Mouse (Mus musculus) common myeloid progenitor, adult 5-6 weeks (primary cell): ENCODE data around the gene Pigt. TPM values are rescaled to one million over a fixed set of nuclear protein-coding genes. Genes with fewer than 3 reads are reported as not detected.
A peak's percentile ranks its signal among the peaks of the same experiment; 100 is the strongest.

Source experiments
- ATAC-seq: replicated peaks from 2 replicates; pipeline ENCODE4 v1.8.0; 2016; ENCODE audit warnings: low read depth, mild to moderate bottlenecking, moderate TSS enrichment, inconsistent platforms; ENCODE audit not compliant: poor library complexity, severe bottlenecking
- total RNA-seq: library from RNA; stranded (forward); fragments of 200-1000, 187-1606 nt; gene quantifications from 2 replicates; pipeline ENCODE4 v1.2.3, GENCODE M21; 2017

The Pigt gene
- total RNA-seq, 1 experiment from 2014 or later: 33.2 TPM

GRCm38 (mm10) chr2:164517485-164518221 is 20.3 kb downstream of the Pigt start:
- ATAC-seq: peak; percentile 50; the same call in 1 of the 2 replicates

GRCm38 (mm10) chr2:164518266-164519170 is 21.2 kb downstream of the Pigt start:
- no peak for ATAC-seq

- no peak for ATAC-seq
These were observed 21.8 kb downstream of the Pigt start for GRCm38 (mm10) chr2:164519171-164519526.

DNA sequence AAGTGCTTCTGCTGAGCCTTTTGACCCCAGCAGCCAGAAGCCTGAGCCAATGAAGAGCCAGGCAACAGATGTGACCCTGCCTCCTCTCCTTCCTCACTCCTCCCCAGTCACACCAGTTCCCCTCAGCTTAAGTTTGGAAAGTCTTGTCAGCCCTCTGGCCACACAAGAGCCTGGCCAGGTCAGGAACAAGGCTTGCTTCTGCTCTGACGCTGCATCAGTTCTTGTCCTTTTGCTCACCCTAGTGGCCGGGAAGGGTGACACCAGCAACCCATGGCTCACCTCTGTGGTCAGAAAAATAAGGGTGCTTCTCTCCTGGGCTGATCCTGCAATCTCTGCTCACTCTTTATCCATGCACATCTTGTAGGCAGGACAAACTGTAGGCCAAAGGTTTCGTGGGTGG is 23.5 kb downstream of the Pigt start:
- ATAC-seq: peak; percentile 48

- ATAC-seq: peak; percentile 83
These were observed 24.5 kb downstream of the Pigt start for GRCm38 (mm10) chr2:164521841-164522240.

DNA sequence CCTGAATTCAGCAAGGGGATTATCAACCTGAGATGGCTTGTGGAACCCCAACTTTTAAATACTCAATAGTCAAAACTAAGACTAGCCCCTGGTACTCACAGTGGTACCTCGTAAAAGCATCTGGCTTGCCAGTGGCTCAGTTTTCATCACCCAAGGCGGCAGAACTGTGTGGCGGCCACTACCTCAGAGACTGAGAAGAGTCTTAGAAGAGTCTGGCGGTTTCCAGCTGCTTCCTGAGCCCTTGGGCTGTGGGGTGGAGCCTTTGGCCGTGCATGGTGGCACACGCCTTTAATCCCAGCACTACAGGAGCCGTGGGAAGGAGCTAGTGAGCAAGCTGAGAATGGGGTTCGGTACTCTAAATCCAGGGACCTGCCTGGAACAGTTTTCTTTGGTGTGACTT is 25.0 kb downstream of the Pigt start:
- peak; percentile 48 for ATAC-seq

DNA sequence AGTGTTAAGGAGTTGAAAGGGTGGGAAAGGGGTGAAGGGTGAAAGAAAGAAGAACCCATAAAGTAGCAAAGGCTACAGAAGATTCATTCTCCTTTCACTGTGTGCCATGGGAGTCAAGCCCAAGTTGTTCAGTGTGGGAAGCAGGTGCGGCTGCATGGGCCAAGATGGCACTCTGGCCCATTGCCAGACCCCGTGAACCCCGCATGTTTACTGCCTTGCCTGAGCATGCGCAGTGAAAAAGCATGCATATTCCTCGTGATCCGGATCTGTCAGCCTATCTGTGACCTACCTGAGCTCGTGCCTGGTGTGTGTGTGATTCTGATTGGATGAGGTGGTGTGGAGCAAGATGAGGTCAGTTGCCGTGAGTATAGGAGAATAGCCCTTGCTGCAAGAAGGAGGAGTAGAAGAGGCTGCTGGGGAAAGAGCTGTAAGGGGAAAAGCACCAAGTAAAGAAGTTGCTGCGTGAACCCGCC is 26.0 kb downstream of the Pigt start:
- no peak for ATAC-seq

DNA sequence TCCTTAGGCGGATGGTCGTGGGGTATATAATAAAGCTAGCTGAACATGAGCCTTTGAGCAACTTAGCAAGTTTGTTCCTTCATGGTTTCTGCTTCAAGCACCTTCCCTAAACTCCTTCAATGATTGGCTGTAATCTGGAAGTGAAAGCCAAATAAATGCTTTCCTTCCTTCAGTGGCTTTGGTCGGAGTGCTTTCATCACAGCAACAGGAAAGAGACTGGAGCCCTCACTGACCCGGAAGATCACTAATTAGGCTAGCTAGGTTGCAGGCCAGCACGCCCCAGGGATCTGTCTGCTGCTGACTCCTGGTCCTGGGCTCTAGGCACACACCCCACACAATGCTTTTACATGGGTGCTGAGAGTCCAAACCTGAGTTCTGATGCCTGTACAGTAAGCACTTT is 31.2 kb downstream of the Pigt start:
- no peak for ATAC-seq

DNA sequence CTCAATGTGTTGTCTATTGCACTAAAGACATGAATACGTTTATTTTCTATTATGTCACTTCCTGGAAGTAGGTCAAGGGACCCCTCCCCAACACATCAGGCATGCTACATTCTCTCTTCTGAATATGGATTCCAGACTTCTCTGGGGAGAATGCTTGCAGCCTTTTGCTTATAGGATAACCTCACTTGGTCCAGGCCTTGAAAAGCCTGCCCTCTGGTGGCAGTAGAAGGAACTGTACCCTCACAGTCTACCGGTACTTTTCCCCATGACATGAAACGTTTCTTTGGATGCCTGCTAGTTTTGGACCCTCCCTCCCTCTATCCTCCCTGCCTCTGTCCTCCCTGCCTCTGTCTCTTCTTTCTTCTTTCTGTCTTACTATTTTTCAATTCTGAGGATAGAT is 33.8 kb downstream of the Pigt start:
- peak; percentile 83 for ATAC-seq

DNA sequence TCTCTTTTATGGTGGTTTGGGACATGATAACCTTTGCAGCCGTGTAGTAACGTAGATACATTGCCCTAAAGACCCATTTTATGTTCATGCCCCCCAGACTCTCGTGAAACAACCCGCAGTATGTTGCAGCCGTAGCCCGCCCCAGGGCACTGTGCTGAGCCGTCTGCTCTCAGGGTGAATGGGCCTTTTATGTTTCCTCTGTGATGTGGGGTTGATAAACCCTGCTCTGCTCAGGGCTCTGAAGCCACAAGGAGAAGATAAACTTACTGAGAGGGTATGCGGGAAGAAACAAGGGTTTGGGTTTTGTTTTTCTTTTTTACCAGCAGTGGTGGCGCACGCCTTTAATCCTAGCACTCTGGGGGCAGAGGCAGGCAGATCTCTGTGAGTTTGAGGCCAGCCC is 37.0 kb downstream of the Pigt start:
- ATAC-seq: 0 out of 2 replicates have a peak, but pooled peaks have one; percentile 25

DNA sequence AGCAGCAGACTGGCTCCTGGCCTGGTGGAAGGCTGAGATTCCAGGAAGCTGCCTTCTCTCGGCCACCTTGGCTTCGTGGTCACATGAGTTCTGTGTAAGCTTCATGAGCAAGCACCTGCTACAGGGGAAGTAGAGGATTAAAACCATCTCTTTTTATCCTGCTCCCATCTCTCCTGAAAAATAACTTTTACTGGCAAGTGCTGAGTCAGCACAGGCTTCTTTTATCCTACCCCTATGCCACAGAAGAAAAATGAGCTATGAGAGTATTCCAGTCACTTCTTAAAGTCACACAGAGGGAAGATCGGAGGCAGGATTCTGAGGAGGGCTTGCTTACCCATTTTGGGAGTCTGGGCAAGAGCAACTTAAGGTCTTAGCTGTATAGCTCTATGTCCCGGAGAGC is 39.7 kb downstream of the Pigt start:
- no peak for ATAC-seq

- ATAC-seq: peak; percentile 31; the same call in 1 of the 2 replicates
These were observed 43.5 kb downstream of the Pigt start for GRCm38 (mm10) chr2:164540652-164541427.

GRCm38 (mm10) chr2:164542132-164542531 is 44.8 kb downstream of the Pigt start:
- ATAC-seq: no peak

DNA sequence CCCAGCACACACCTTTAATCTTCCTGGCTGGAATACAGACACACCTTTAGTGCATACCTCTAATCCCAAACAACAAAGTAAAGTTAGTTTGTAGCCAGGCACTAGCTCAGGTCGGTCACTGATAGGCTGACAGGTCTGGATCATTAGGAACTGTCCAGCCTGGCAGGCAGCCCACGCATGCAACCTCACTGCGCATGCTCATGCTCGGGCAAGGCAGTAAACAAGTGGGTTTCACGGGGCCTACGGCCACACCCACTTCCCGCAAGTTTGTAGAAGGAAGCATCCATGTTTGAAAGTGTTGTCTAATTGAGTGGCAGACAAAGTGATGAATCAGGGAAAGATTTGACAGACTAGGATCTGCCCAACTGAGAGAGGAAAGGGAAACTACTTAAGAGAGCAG is 45.3 kb downstream of the Pigt start:
- no peak for ATAC-seq

DNA sequence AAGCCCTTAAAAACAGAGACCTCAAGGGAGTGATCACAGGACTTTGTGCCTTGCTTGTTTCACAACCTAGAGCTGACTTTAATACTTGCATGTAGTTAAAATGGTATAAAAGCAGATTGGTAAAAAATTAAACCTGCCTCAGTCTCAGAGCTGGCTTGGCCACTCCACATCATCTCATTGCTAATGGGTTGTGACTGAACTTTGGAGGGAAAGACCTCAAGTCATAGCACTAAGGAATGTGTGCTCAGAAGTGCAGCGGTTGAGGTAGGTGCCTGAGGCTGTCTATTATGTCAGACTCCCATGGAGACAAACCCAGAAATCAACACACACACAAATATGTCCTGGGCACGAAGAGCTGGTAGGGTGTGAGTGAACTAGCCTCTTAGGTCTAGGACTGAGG is 46.4 kb downstream of the Pigt start:
- ATAC-seq: no peak

DNA sequence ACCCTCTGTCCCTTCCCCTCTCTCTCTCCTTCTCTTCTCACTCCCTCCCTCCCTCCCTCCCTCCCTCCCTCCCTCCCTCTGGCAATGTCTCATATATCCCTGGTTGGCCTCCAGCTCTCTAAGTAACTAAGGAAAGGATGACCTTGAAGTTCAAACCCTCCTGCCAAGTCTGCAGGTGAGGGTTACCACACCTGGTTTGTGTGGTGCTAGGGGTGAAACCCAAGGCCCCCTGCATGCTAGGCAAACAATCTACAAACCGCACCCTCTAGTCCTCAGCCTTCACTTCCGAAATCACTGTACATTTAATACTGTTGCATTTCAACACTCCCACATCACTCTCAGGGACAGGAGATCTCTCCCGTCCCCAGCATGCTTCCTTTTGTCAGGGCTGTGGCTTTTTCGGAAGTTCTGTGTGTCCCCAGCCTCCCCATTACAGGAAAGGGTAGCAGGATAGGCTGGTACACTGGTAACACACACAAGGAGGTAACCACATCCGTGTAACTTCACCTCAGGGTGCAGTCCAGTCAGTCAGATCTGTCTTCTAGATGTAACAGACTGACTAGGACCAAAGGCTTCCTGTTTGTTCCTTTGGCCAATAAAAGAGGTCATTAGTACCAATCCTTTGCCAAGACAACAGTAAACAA is 47.3 kb downstream of the Pigt start:
- ATAC-seq: peak; percentile 96

- ATAC-seq: no peak
These were observed 52.0 kb downstream of the Pigt start for GRCm38 (mm10) chr2:164549338-164549737.

DNA sequence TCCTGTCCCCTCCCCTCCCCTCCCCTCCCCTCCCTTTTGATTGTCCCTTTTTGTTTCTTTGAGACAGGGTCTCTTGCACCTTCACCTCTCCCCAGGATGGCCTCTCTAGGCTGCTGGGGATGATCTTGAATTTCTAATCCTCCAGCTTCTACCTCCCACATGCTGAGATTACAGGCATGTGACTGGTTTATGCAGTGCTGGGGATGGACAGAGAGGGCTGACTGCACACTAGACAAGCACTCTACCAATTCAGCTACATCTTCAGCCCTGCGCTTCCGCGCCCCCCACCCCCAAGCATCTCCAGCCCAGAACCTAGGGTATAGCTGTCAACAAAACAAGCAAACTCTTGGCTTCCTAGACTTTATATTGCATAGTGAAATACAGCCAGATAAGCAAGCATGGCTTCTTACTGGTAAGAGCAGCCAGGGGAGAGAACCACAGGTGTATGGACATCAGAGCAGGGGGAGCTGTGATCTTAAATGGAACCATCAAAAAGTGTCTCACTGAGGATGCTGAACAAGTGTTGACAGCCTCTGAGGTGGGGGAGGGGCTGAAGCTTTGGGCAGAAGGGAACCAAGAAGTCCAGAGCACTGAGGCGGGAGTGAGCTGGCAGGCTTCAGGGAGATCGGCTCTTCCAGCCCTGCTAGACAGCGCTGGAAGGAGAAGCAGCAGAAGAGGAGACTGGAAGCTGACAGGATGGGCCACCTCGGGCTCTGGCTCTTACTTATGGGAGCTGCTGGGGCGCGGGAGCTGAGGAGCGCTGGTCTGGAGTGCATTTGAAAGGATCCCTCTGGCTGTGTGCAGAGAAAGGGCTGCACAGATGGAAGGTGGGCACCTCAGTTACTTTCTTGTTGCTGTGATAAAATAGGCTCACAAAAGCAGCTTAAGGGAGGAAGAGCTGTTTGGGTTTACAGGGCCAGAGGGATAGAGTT is 52.9 kb downstream of the Pigt start:
- no peak for ATAC-seq

GRCm38 (mm10) chr2:164550895-164551269 is 53.6 kb downstream of the Pigt start:
- no peak for ATAC-seq
